Comparison of ENCODE assay signal across 7 mouse cellular contexts in the genomic region with DNA sequence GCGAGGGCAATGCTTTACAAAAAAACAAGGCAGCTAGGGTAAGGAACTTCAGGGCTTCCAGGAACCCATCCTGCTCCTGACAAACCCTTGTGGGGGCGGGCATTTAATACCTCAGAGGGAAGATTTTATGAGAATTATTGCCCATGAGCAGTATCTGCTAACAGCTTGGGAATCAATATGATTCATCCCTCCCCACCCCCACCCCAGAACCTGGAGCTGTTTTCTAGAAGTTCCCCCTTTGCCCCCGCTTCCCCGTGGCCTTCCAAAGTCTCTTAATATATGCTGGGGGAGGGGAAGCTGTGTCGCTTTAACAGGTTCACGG. TPM values are rescaled to one million over a fixed set of nuclear protein-coding genes. Genes with fewer than 3 reads are reported as not detected.
DNase-seq lines count a peak whose midpoint lies in the region; ATAC-seq lines count a peak whose summit lies in the region.

No protein-coding gene starts in this region.

- H3K27me3 ChIP-seq in forebrain, embryonic 11.5 days (ENCODE audit: control insufficient read depth, insufficient read depth, low read length), result no peaks in the 10 kb centered on the region
- H3K27me3 ChIP-seq in intestine, embryonic 15.5 days (replicated peaks), result no peaks in the 10 kb centered on the region
- H3K27me3 ChIP-seq in neural tube, embryonic 14.5 days (ENCODE audit: control insufficient read depth, insufficient read depth, low read length), result no peaks in the 10 kb centered on the region; the same call in 1 of the 2 replicates

- peak; percentile 16 for ATAC-seq in forebrain, embryonic 11.5 days (replicated peaks; ENCODE audit: low FRiP score)
- ATAC-seq in intestine, embryonic 15.5 days, result peak; percentile 35
- ATAC-seq in neural tube, embryonic 14.5 days (ENCODE audit: low read depth), result peak; percentile 20

- peak overlapping the region; percentile 71 for H3K4me2 ChIP-seq in forebrain, embryonic 11.5 days (ENCODE audit: low read depth, low read length, severe bottlenecking)
- peak overlapping the region; percentile 84 for H3K4me2 ChIP-seq in intestine, embryonic 15.5 days (replicated peaks)
- peak overlapping the region; percentile 75 for H3K4me2 ChIP-seq in neural tube, embryonic 14.5 days (ENCODE audit: low read depth, low read length)

- H3K9ac ChIP-seq in forebrain, embryonic 11.5 days (ENCODE audit: low read length), result peak overlapping the region; percentile 95
- H3K9ac ChIP-seq in intestine, embryonic 15.5 days, result peak overlapping the region; percentile 59
- H3K9ac ChIP-seq in neural tube, embryonic 14.5 days (replicated peaks; ENCODE audit: low read depth, low read length), result peak overlapping the region; percentile 87

- H3K9me3 ChIP-seq in forebrain, embryonic 11.5 days (ENCODE audit: control insufficient read depth, low read length), result no peaks in the 10 kb centered on the region
- H3K9me3 ChIP-seq in intestine, embryonic 15.5 days, result no peaks in the 10 kb centered on the region
- no peaks in the 10 kb centered on the region for H3K9me3 ChIP-seq in neural tube, embryonic 14.5 days (ENCODE audit: control insufficient read depth, low read length)

- peak; percentile 3 to 5 for DNase-seq in left cerebral cortex, adult 18-20 months (ENCODE audit: low spot score in 2 of 2)
- DNase-seq in left cerebral cortex, adult 11 months (ENCODE audit: low spot score), result no peak
- peak; percentile 55 for DNase-seq in forebrain, embryonic 11.5 days (ENCODE audit: low spot score)
- DNase-seq in cerebellum, adult 11-12 months, result no peak
- DNase-seq in adrenal gland, postnatal 25 days, result no peak

- peak overlapping the region; percentile 62 for H3K4me3 ChIP-seq in forebrain, embryonic 11.5 days (ENCODE audit: low read depth, low read length)
- peak overlapping the region; percentile 56 for H3K4me3 ChIP-seq in intestine, embryonic 15.5 days (replicated peaks)
- peak overlapping the region; percentile 81 for H3K4me3 ChIP-seq in neural tube, embryonic 14.5 days (ENCODE audit: low read depth, low read length)

- H3K4me1 ChIP-seq in forebrain, embryonic 11.5 days (replicated peaks; ENCODE audit: control insufficient read depth, insufficient read depth, low read length), result peaks cover 4% of the 10 kb centered on the region; the same call in 1 of the 2 replicates
- H3K4me1 ChIP-seq in intestine, embryonic 15.5 days (replicated peaks), result 0 out of 2 replicates have a peak, but pooled peaks cover 2% of the 10 kb centered on the region
- no peaks in the 10 kb centered on the region for H3K4me1 ChIP-seq in neural tube, embryonic 14.5 days (ENCODE audit: control insufficient read depth, insufficient read depth, low read length)

- no peaks in the 10 kb centered on the region for H3K36me3 ChIP-seq in forebrain, embryonic 11.5 days (ENCODE audit: control insufficient read depth, insufficient read depth, low read length)
- no peaks in the 10 kb centered on the region for H3K36me3 ChIP-seq in intestine, embryonic 15.5 days
- H3K36me3 ChIP-seq in neural tube, embryonic 14.5 days (ENCODE audit: control insufficient read depth, insufficient read depth, low read length), result no peaks in the 10 kb centered on the region

- peak overlapping the region; percentile 68; the same call in 1 of the 2 replicates for H3K27ac ChIP-seq in forebrain, embryonic 11.5 days (ENCODE audit: low read depth, low read length)
- H3K27ac ChIP-seq in intestine, embryonic 15.5 days, result no peak overlapping the region
- peak overlapping the region; percentile 88 for H3K27ac ChIP-seq in neural tube, embryonic 14.5 days (ENCODE audit: low read depth, low read length)

- WGBS in forebrain, embryonic 11.5 days, result 3% methylated on average over 6 of the region's 6 CpGs
- WGBS in intestine, embryonic 15.5 days, result 14% methylated on average over 6 of the region's 6 CpGs
- 7% methylated on average over 6 of the region's 6 CpGs for WGBS in neural tube, embryonic 14.5 days

RNA-seq across cellular contexts. Expression of a gene that starts 0.9 kb away (rescaled TPM):
- 10 to 100 TPM; 90.9 to 92.2 TPM for total RNA-seq in left cerebral cortex, adult 18-20 months (2021)
- polyA plus RNA-seq in forebrain, embryonic 11.5 days (2014; fragmentation: Nextera tagmentation; extraction: Ambion mirVana), result 130 and 133 TPM in 2 replicates
- 39.5 and 50.0 TPM in 2 replicates for polyA plus RNA-seq in intestine, embryonic 15.5 days (2015; fragmentation: Nextera tagmentation; extraction: Ambion mirVana)
- 391 and 442 TPM in 2 replicates for polyA plus RNA-seq in neural tube, embryonic 14.5 days (2014; fragmentation: Nextera tagmentation; extraction: Ambion mirVana)
- total RNA-seq in adrenal gland, postnatal 25 days (2021), result 2.8 and 5.4 TPM in 2 replicates

RNA-seq across cellular contexts. Expression of a gene that starts 46.6 kb away (rescaled TPM):
- total RNA-seq in left cerebral cortex, adult 18-20 months (2021), result 10 to 100 TPM; 22.3 to 22.7 TPM
- polyA plus RNA-seq in forebrain, embryonic 11.5 days (2014; fragmentation: Nextera tagmentation; extraction: Ambion mirVana), result 0.97 and 1.1 TPM in 2 replicates
- polyA plus RNA-seq in intestine, embryonic 15.5 days (2015; fragmentation: Nextera tagmentation; extraction: Ambion mirVana), result 0.24 and 0.30 TPM in 2 replicates
- 1.5 and 3.4 TPM in 2 replicates for polyA plus RNA-seq in neural tube, embryonic 14.5 days (2014; fragmentation: Nextera tagmentation; extraction: Ambion mirVana)
- 1.2 and 1.9 TPM in 2 replicates for total RNA-seq in adrenal gland, postnatal 25 days (2021)

Comparison
In these comparisons a context has a peak if more than half of its experiments do, and no peak if none do; other contexts are left out.
1. DNase-seq: peak in left cerebral cortex, adult 18-20 months (2 of 2) and forebrain, embryonic 11.5 days (single experiment); none in left cerebral cortex, adult 11 months (single experiment), cerebellum, adult 11-12 months (single experiment) and adrenal gland, postnatal 25 days (single experiment).
2. Peak in every context shown above with its lines, with median percentiles within 50 percentile points of each other: ATAC-seq, H3K4me2 ChIP-seq, H3K4me3 ChIP-seq and H3K9ac ChIP-seq.